Mouse (Mus musculus) MEL-GATA-1-ER (cell line): Measurements from ENCODE around the gene Vps13d.

ENCODE experiments used
- DNase-seq: peaks from one replicate; pipeline ENCODE4 v3.0.0-alpha.2; 2012; ENCODE audit warnings: low read depth; ENCODE audit errors: extremely low read depth

Gene Vps13d

DNA sequence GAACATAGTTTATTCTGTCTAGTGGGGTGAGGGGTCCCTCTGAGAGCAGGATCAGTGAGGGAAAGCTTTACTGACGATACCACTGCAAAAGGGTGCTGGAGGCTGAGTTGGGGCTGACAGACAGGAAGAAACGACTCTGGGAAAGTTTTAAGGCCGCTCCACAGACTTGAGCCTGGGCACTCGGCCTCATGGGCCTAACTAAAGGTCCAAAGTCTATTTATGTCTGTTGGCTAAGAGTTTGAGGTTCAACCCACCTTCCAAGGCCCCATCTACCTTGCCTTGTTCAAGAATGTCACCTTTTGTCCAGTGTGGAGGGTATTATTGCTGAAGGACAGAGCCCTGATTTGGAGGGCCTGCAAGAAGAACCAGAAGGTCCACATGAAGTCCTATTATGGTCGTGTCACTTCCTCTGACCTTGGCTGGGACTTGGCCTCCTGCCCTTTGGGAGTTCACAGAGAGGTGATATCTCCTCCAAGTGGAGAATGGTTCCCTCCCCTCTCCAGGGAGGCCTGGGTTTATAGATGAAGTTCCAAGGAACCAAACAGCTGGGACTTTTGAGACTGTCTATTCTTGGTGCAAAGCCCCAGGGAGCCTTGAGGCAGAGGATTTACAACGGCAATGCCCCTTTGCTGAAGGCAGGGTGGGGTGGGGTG, 246.9 kb downstream of the Vps13d start:
- DNase-seq: no peak

DNA sequence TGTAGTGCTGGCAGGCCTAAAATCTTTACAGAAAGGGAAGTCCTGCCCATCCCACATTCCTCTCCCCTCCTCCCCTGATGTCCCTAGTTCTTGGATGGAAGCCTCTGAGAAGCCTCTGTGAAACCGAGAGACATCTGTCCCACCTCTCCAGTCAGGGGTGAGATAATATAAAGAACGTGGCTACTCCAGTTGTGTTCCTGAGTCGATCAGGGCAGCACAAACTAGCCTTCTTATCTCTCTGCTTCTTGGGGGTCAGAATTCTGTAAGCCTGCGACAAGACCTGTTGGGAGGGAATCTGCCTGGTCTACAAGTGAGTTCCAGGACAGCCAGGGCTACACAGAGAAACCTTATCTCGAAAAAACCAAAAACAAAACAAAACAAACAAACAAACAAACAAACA, 251.5 kb downstream of the Vps13d start:
- no peak for DNase-seq

DNA sequence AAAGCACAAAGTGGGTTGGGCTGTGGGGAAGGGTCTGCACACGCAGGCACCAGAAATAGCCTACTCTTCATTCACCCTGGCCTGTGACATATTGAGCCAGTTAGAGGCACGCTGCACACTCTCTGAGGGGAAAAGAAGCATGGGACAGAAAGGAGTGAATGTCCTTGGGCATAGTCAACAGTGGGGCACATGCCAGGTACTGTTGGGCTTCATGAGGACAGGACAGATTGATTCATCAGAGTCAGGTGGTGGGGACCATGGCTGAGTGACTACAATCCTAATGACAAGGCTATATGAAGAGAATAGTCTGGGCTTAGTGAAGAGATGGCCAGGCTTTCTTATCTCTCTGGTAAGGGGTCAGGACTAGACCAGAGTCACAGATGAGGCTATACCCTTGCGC, 252.4 kb downstream of the Vps13d start:
- no peak for DNase-seq

DNA sequence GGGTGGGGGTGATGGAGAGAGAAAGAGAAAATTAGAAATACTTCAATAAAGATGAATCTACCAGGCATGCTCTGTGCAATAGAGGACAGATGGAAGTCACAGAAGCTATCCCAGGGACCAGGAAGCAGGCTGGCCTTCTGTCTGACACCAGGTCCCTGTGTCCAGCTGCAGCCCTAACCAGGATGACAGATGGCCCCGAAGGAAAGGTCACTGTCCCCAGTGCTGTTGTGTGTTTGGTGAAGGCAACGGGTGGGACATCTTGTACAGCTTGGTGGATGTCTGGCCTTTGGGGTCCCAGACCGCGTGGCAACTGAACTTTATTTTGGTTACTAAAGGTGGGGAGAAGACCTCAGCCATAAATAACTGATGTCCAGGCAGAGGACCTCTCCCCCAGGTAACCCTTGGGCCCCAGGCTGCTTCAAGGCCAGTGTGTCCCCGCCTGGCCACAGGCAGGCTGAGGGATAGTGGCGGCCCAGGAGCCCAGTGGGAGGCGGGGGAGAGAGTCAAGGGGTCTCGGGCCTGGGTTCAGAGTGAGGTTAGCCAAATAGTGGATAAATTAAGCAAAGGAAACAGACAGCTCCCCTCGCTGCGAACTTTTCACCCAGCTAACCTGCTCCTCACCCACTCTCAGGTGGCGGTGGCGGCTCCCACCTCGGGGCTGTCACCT, 253.9 kb downstream of the Vps13d start:
- DNase-seq: no peak

DNA sequence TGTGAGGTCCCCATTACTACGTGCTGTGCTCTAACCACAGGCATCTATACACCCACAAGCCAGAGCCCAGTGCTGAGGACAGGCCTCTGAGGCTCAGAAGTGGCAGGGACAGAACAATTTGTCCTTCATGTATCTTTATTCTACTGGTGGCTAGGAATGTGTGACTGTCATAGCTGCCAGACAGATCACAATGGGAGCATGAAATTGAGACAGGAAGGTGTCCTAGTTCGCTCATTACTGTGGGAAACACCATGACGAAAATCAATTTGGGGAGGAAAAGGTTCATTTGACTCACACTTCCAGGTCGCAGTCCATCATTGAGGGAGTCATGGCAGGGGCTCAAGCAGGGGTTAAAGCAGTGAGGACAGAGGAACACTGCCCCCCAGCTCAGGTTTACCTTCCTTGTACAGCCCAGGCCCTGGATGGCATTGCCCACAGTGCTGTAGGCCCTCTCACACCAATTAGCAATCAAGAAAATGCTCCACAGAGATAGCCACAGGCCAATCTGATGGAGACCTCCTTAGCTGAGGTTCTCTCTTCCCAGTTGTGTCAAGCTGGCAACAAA, 254.9 kb downstream of the Vps13d start:
- DNase-seq: no peak

GRCm38 (mm10) chr4:144936563-144937154, 258.1 kb downstream of the Vps13d start:
- no peak for DNase-seq

- DNase-seq: no peak
Observed at GRCm38 (mm10) chr4:144934501-144934900, 260.3 kb downstream of the Vps13d start.

- DNase-seq: no peak
Observed at GRCm38 (mm10) chr4:144931167-144931566, 263.6 kb downstream of the Vps13d start.

DNA sequence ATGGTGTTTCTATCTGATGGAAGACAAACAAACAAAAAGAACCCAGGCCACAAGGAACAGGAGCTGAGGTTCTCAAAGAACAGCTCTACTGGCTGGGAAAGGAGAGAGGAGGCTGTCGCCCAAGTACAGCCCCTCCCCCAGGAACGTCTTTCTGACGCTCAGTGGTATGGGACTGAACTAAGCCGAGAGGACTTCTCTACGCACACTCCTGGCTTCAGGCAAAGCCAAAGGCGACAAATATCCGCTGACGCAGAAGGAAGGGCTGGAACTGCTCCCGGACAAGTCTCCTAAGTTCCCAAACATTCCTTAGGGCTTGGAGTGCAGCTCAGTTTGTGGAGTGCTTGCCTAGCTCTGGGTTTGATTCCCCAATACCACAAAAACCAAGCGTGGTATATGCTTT, 264.4 kb downstream of the Vps13d start:
- no peak for DNase-seq

GRCm38 (mm10) chr4:144929811-144930221, 265.0 kb downstream of the Vps13d start:
- DNase-seq: no peak

DNA sequence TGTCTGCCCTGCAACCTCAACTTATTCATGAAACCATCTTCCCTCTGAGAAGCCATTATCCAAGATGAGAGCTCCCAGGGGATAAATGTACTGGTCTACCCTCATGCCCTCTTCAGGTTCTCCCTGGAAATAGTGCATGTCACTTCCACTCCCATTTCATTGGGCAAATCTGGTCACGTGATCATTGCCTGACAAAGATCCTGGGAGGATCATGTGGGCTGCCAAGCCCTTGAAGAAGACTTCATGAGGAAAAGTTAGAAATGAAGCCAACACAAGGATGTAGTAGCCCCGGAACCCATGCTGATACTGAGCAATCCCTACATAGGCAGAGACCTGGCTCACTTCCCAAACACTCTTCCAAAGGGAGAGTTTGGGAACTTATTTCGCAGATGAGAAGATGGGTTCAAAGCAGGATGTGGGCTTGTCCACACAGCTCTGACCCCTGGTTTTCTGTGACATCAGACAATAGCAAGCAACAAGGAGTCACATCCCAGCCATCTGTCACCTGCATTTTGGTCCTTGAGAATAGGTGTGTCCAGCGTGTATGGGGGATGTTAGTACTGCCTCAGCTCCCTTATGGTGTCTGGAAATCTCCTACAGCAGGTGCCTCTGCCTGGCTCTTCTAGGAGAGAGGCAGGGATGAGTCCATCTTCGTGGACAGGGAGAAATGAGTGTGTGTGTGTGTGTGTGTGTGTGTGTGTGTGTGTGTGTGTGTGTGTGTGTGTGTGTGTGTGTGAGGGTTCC, 265.9 kb downstream of the Vps13d start:
- no peak for DNase-seq
